Mouse (Mus musculus) mouse trophoblast stem cell (cell line): ENCODE measurements around the gene Gzma.

ENCODE experiments used
- in situ Hi-C, 2 experiments: fragments of 300-500 bp; cut with MseI, MboI; formaldehyde crosslinking; loops; 2 replicates in 1 of 2; 3 replicates in 1 of 2; pipeline ENCODE4 v1.15.1; 2025

The Gzma gene

DNA sequence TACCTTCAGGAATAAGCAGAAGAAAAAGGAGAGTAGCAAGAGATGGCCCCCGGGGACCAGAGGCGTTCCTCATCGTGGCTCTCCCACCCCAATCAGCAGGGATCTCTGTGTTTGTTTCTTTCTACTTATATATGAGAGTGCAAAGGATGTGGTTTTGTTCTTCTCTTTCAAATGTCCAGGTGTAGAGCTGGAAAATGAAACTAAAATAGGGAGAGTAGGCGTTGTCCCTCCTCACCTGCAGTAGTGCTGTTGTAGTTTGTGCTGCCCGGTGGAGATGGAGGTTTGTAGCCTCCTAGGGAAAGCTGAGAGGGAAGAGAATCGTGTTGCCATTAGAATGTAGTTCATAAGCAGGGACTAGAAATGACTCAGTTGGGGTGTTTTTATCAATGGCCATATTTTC, at the start of gene Gzma:
Gzma (minus strand) TSS at position 103 of the 400 bp plus-strand sequence.
- in situ Hi-C loops: no loop called here

DNA sequence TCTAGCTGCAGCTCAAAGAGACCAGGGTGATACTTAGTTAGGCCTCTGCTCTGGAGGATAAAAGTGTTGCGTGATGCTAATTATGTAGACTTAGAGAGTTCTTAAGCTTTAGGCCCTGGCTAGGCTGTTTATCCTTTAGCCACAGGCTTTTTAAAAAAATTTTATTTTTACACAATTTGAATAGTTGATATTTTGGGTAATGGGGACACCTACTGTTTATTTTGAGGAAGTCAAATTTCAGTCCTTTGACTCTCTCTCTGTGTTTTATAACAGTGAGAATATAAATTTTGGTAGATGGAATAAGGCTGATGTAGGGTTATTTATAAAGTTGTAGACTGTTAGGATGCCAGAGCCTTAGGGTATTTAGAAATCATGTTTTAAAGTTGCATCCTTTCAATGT, 38.8 kb upstream of the Gzma start:
- in situ Hi-C loops: no loop called here

DNA sequence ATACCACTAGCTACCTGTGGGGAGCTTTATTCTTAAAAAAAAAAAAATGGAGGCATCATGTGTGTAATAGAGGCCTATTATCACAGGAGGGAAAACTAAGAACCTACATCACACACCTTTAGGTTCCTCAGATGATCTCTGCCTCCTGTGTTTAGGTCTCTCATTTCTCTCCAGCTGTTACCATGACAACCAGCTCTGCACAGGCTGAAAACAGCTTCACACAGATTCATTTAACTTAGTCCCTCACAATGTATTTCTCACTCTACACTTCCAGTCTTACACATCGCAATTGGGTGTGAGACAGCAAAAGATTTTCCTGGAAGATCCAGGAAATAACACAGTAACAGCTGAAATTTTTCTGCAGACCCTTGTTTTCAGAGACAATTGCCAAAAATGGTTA, 29.2 kb upstream of the Gzma start:
- in situ Hi-C loops: no loop called here

DNA sequence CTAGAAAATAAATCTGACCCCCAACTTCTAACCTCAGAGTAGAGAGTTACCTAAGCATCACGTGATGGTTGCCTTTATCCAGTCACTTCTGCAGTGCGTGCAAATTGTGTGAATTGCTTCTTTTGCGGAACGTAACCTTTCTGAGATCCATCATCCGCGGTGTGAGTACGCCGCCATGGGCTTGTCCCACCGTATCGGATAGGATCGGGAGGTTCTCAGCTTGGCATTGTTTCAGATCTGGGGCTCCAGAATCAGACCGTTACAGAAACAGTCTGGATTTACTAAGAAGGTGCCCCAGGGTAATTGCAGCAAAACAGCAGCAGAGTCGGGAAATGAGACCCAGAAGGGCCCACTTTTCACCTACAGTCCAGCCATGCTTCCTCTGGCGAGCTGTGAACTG, 20.5 kb upstream of the Gzma start:
- in situ Hi-C loops: no loop called here

DNA sequence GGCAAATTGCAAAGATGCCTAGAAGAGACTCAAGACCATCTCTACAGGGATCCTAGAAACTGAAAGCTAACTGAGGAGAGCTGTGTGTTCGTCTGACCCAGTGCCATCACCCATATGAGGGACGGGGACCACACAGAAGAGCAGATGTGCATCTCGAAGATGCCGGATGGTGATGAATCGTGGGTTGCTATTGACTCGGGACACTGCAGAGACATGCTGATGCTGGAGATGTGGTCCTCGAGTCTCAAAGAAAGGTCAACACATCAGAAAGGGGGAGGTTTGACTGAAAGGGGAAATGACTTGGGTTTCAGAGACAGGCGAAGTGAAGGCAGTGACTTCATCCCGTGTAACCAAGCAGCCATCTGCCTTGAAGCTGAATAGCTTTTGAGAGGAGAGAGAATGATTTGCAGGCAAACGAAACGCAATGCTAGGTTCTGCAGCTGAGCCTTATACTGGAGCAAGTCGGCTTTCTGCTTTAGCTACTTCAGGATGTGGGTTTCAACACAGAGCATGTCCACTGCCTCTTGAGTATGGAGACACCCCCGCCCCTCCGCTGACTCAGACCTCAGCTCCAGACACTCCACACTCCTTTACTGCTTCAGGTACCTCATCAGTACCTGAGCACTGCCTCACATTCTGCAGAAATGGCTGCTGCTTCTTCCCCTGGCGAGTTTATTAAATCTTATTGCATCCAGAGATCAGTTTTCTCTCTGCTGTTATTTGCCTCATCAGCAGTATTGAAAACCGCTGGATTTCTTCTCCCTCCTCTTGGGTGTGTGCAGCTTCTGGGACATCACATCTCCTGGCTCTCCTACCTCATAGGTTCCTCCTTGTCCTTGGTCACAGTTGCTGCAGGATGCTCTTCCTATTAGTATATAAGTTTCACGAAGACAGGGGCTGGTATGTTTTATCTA, 19.8 kb upstream of the Gzma start:
- in situ Hi-C loops: no loop called here

- in situ Hi-C loops: no loop called here
These were observed 18.2 kb upstream of the Gzma start for GRCm38 (mm10) chr13:113118977-113119376.

DNA sequence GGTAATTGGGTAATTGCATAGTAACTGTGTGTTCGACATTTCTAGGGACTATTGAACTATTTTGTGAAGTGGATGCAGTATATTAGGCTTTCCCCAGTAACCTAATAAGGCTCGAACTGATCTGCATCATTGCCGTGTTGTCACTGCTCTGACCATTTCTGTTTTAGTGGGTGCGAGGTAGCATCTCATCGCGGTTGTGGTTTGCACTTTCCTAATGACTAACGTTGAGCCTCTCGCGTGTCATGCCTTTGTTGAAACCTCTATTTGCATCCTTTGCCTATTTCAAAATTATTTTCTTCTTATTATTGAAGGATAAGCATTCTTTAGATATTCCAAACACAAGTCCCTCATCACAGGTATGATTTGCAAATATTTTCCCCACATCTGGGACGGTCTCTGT, 4.0 kb upstream of the Gzma start:
- in situ Hi-C loops: no loop called here

GRCm38 (mm10) chr13:113101804-113102203, 1.0 kb upstream of the Gzma start:
- in situ Hi-C loops: no loop called here

GRCm38 (mm10) chr13:113098406-113098805, 2.4 kb downstream of the Gzma start:
- in situ Hi-C loops: no loop called here

DNA sequence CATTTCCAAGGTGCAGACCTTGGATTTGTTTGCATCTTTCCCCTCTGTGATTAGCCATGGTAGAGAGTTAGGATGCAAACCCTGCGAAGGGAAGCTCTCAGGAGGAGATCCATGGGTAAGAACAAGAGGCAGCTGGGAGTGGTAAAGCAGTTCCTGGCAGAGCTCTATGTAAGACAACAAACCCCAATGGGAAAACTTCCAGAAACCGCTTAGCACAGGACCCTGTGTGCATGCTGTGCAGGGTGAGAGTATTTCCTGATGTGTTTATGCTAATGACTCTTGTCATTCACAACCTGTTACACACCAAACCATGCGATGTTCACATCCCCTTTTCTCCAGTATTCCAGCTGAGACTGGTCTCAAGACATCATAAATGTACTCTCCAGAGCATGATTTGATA, 3.8 kb downstream of the Gzma start:
- in situ Hi-C loops: no loop called here

- in situ Hi-C loops: no loop called here
These were observed 6.2 kb downstream of the Gzma start for GRCm38 (mm10) chr13:113094618-113095017.

DNA sequence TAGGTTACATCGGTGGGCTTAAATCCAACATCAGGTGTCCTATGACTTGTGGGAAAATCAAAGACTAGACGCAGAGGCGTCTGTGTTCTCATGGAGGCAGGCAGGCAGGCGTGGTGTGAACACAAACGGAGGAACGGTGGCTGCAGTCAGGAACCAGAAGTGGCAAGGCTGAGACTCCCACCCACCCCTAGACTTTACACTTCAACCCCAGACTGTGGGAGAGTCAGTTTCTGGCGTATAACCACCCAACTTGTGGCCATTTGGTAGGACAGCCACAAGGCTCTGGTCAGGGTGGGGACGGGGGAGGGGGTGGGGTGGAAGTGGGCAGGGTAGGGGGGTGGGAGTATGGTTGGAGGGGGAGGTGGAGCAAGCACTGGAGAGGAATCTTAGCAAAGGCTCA, 10.3 kb downstream of the Gzma start:
- in situ Hi-C loops: no loop called here

GRCm38 (mm10) chr13:113087226-113088017, 13.4 kb downstream of the Gzma start:
- in situ Hi-C loops: no loop called here

DNA sequence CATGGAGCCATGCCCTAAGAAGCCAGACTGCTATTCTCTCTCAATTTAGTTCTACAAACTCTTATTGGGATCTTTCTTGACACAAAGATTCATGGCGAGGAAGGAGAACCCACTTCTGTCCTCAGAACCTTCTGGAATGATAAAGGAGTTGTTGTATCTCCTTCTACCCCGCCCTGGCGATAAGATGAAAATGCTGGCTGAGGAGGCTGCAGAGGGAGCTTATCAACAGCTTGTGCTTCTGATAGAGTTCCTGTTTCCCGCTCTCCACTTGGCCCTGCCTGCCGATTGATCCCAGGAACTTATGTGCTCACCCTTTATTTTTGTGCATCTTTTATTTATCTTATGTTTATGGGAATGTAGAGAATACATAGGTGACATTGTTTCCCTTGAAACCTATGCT, 16.0 kb downstream of the Gzma start:
- in situ Hi-C loops: no loop called here

DNA sequence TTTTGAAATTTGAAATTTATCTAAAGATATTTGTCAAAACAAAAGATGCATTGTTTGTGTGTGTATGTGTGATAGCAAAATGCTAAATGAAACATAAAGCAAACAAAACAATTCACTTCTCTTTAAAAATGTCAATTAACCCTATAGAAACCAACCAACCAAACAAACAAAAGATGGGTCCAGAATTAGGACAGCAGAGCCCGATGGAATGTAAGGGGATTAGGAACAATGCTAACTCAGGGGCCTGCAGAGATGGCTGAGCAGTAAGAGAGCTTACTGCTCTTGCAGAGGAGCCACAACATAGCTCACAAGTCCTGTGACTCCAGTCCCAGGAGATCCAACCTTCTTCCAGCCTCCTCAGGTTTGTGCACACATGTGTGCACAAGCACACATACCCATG, 18.7 kb downstream of the Gzma start:
- in situ Hi-C loops: no loop called here

DNA sequence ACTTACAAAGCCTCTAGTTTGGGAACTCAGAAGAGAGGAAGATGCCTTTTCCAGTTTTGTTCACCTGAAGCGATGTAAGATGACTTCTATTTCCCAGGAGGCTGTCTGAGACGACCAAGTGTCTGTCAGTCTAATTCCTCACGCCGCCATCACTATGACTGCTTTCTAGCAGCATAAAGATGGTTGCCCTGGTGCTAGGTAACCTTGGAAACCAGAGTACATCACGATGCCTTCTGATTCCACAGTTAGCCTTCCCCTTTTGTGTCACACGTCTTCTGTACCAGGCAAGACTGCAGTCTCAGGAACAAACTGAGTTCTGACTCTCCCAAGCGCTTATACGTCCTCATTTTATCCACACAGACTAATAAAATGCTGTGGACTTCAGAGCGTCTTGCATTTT, 21.8 kb downstream of the Gzma start:
- in situ Hi-C loops: no loop called here

- in situ Hi-C loops: loop anchor here in 1 of 2 experiments (5.0 kb wide), 1 partner anchor 198 kb away; no protein-coding TSS in a partner anchor
These were observed 36.2 kb downstream of the Gzma start for GRCm38 (mm10) chr13:113064542-113064941.

DNA sequence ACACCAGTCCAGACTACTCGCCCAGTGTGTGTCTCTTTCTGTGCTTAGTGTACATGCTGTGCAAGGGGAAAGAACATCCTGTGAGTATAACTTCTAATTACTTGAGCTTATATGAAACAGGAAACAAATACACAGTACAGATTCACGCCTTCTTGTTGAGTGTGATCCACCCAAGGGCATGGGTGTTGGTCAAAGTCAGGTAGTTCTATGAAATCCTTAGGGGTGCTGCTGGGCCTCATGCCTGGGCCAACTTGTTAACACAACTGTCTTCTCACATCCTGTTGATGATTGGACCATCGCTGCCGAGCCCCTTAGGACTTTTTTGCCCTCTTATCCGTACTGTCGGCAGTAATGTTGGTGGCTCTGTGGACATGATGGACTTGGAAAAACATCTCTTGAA, 39.0 kb downstream of the Gzma start:
- in situ Hi-C loops: loop anchor here in 1 of 2 experiments (5.0 kb wide), 1 partner anchor 201 kb away; no protein-coding TSS in a partner anchor

GRCm38 (mm10) chr13:113055826-113056225, 45.0 kb downstream of the Gzma start:
- in situ Hi-C loops: loop anchor here in 1 of 2 experiments (5.0 kb wide), 1 partner anchor 201 kb away; no protein-coding TSS in a partner anchor

DNA sequence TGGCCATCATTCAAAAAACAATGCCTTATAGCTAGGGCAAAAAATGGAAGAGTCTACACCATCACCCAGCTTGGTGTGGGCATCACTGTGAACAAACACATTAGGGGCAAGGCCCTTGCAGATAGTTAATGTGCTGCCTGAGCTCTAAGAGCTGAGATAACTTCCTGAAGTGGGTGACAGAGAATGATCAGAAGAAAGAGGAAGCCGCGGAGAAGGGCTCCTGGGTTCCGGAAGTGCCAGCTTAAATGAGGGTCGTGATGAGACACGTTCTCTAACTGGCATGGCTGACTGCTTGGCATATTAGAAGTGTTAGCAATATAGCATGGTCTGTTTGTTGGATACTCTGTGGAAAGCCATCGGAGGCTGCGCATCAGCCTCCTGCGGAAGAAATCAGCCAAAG, 46.6 kb downstream of the Gzma start:
- in situ Hi-C loops: no loop called here

DNA sequence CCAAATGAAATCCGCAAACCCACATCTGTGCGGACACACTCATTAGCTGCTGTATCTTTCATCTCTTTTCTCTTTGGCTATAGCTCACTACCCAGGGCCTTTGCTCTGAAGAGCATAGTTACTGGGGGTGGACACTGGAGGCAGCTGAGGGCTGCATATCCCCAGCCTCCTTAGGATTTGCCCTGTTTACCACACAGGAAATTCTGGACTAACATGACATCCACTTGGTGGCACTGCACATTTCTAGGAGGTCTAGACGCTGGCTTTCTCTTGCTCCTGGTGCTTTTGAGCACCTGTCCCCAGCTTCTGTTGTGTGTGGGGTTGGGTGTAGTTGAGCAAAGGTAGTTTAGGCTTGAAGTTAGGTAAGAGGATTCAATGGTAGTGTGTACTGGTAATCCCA, 53.1 kb downstream of the Gzma start:
- in situ Hi-C loops: no loop called here

GRCm38 (mm10) chr13:113047018-113047417, 53.8 kb downstream of the Gzma start:
- in situ Hi-C loops: no loop called here
